Mouse (Mus musculus) MEL (cell line): Measurements from ENCODE around the gene Rbm15. TPM values are rescaled to one million over a fixed set of nuclear protein-coding genes. Genes with fewer than 3 reads are reported as not detected.
A peak's percentile ranks its signal among the peaks of the same experiment; 100 is the strongest.

ENCODE experiments used
- DNase-seq: peaks from one replicate; pipeline ENCODE4 v3.0.0; 2011; ENCODE audit warnings: low read depth, low spot score
- H3K27ac ChIP-seq: 2 replicates; pipeline ENCODE4 v1.5.1; 2012; ENCODE audit warnings: low read depth, mild to moderate bottlenecking, control low read depth, low read length, moderate library complexity; ENCODE audit not compliant: control insufficient read depth
- H3K27me3 ChIP-seq, 2 experiments: fragments of 150-350 bp in 1 of 2; sonication (generic) in 1 of 2; 2 replicates each; pipeline ENCODE4 v1.6.1; 2012; ENCODE audit warnings: low read length in 2 of 2, mild to moderate bottlenecking in 2 of 2, improper control_type of control experiment in 1 of 2, moderate library complexity in 1 of 2; ENCODE audit not compliant: insufficient read depth in 2 of 2, control insufficient read depth in 1 of 2
- H3K36me3 ChIP-seq, 2 experiments: 2 replicates each; pipeline ENCODE4 v1.6.1; 2012 to 2014; ENCODE audit warnings: low read length in 2 of 2, improper control_type of control experiment in 1 of 2, inconsistent platforms in 1 of 2, mild to moderate bottlenecking in 1 of 2; ENCODE audit not compliant: insufficient read depth in 2 of 2, control insufficient read depth in 1 of 2
- H3K4me1 ChIP-seq, 2 experiments: fragments of 150-350 bp in 1 of 2; sonication (generic) in 1 of 2; 2 replicates each; pipeline ENCODE4 v1.6.1; 2012; ENCODE audit warnings: low read length in 2 of 2, improper control_type of control experiment in 1 of 2, mild to moderate bottlenecking in 1 of 2; ENCODE audit not compliant: insufficient read depth in 2 of 2, control insufficient read depth in 1 of 2
- H3K4me3 ChIP-seq, 2 experiments: fragments of 150-350 bp in 1 of 2; sonication (generic) in 1 of 2; 2 replicates each; pipeline ENCODE4 v1.5.1; 2012; ENCODE audit warnings: low read depth in 2 of 2, low read length in 2 of 2, mild to moderate bottlenecking in 2 of 2, moderate library complexity in 2 of 2, control low read depth in 1 of 2, improper control_type of control experiment in 1 of 2; ENCODE audit not compliant: control insufficient read depth in 1 of 2, insufficient read depth in 1 of 2
- H3K79me2 ChIP-seq: 2 replicates; pipeline ENCODE4 v1.6.1; 2012; ENCODE audit warnings: mild to moderate bottlenecking, low read length, moderate library complexity; ENCODE audit not compliant: control insufficient read depth, poor library complexity, insufficient read depth
- H3K9ac ChIP-seq: 2 replicates; pipeline ENCODE4 v1.6.1; 2012; ENCODE audit warnings: low read depth, mild to moderate bottlenecking, control low read depth, low read length, moderate library complexity; ENCODE audit not compliant: control insufficient read depth, poor library complexity, severe bottlenecking
- H3K9me3 ChIP-seq: fragments of 150-350 bp; sonication (generic); replicated peaks from 2 replicates; pipeline ENCODE4 v1.6.1; 2012; ENCODE audit warnings: mild to moderate bottlenecking, low read length, improper control_type of control experiment, moderate library complexity; ENCODE audit not compliant: insufficient read depth
- BHLHE40 ChIP-seq: IDR thresholded peaks from 2 replicates; pipeline ENCODE4 v1.6.1; 2012; ENCODE audit warnings: low read depth, mild to moderate bottlenecking, inconsistent platforms, low read length, improper control_type of control experiment, borderline replicate concordance
- CHD2 ChIP-seq: IDR thresholded peaks from 2 replicates; pipeline ENCODE4 v1.6.1; 2011; ENCODE audit warnings: low read length, improper control_type of control experiment
- CTCF ChIP-seq, 3 experiments: IDR thresholded peaks in 2 of 3; conservative IDR thresholded peaks in 1 of 3; 2 replicates each; pipeline ENCODE4 v1.5.1; 2011 to 2012; ENCODE audit warnings: low read length in 3 of 3, low read depth in 2 of 3, mild to moderate bottlenecking in 2 of 3, improper control_type of control experiment in 1 of 3, inconsistent platforms in 1 of 3, mixed read lengths in 1 of 3, moderate library complexity in 1 of 3; ENCODE audit not compliant: control insufficient read depth in 1 of 3, insufficient read depth in 1 of 3, poor library complexity in 1 of 3, severe bottlenecking in 1 of 3
- ELF1 ChIP-seq: IDR thresholded peaks from 2 replicates; pipeline ENCODE4 v1.6.1; 2014; ENCODE audit warnings: low read depth, mild to moderate bottlenecking, inconsistent platforms, low read length, improper control_type of control experiment, moderate library complexity
- EP300 ChIP-seq, 2 experiments: IDR thresholded peaks; 2 replicates each; pipeline ENCODE4 v1.6.1; 2011; ENCODE audit warnings: improper control_type of control experiment in 2 of 2, low read length in 2 of 2, low read depth in 1 of 2, mild to moderate bottlenecking in 1 of 2
- GATA1 ChIP-seq: IDR thresholded peaks from 2 replicates; pipeline ENCODE4 v1.6.1; 2011; ENCODE audit warnings: low read depth, low read length, improper control_type of control experiment
- HCFC1 ChIP-seq: IDR thresholded peaks from 2 replicates; pipeline ENCODE4 v1.6.1; 2012; ENCODE audit warnings: low read depth, mild to moderate bottlenecking, inconsistent platforms, low read length, improper control_type of control experiment, moderate library complexity
- JUND ChIP-seq: IDR thresholded peaks from 2 replicates; pipeline ENCODE4 v1.6.1; 2011; ENCODE audit warnings: low read depth, mild to moderate bottlenecking, improper control_type of control experiment, low read length
- KAT2A ChIP-seq: conservative IDR thresholded peaks from 2 replicates; pipeline ENCODE4 v1.6.1; 2012; ENCODE audit warnings: low read depth, low read length, improper control_type of control experiment, inconsistent platforms
- MAX ChIP-seq: IDR thresholded peaks from 2 replicates; pipeline ENCODE4 v1.6.1; 2011; ENCODE audit warnings: low read length, improper control_type of control experiment
- MAZ ChIP-seq: IDR thresholded peaks from 2 replicates; pipeline ENCODE4 v1.6.1; 2012; ENCODE audit warnings: low read depth, mild to moderate bottlenecking, inconsistent platforms, low read length, improper control_type of control experiment
- MEF2A ChIP-seq: IDR thresholded peaks from 2 replicates; pipeline ENCODE4 v1.6.1; 2014; ENCODE audit warnings: low read depth, mild to moderate bottlenecking, inconsistent platforms, low read length, improper control_type of control experiment; ENCODE audit not compliant: poor library complexity, insufficient replicate concordance, severe bottlenecking; ENCODE audit errors: extremely low read depth
- MXI1 ChIP-seq: IDR thresholded peaks from 2 replicates; pipeline ENCODE4 v1.6.1; 2011; ENCODE audit warnings: mild to moderate bottlenecking, low read depth, low read length, improper control_type of control experiment
- MYC ChIP-seq: IDR thresholded peaks from 2 replicates; pipeline ENCODE4 v1.6.1; 2011; ENCODE audit warnings: low read depth, mild to moderate bottlenecking, low read length, improper control_type of control experiment, moderate library complexity
- NELFE ChIP-seq: IDR thresholded peaks from 2 replicates; pipeline ENCODE4 v1.6.1; 2011; ENCODE audit warnings: low read depth, low read length, improper control_type of control experiment
- NRF1 ChIP-seq: IDR thresholded peaks from 2 replicates; pipeline ENCODE4 v1.6.1; 2014; ENCODE audit warnings: low read depth, mild to moderate bottlenecking, inconsistent platforms, low read length, improper control_type of control experiment, moderate library complexity; ENCODE audit not compliant: poor library complexity, insufficient read depth, severe bottlenecking
- POLR2A ChIP-seq, 2 experiments: IDR thresholded peaks; 2 replicates each; pipeline ENCODE4 v1.6.1; 2011 to 2012; ENCODE audit warnings: low read length in 2 of 2, mild to moderate bottlenecking in 2 of 2, control low read depth in 1 of 2, improper control_type of control experiment in 1 of 2, low read depth in 1 of 2, moderate library complexity in 1 of 2; ENCODE audit not compliant: control insufficient read depth in 1 of 2, insufficient read depth in 1 of 2, poor library complexity in 1 of 2
- POLR2AphosphoS2 ChIP-seq: IDR thresholded peaks from 2 replicates; pipeline ENCODE4 v1.6.1; 2011; ENCODE audit warnings: low read length, improper control_type of control experiment
- RAD21 ChIP-seq: IDR thresholded peaks from 2 replicates; pipeline ENCODE4 v1.6.1; 2011; ENCODE audit warnings: mild to moderate bottlenecking, low read depth, low read length, improper control_type of control experiment
- SIN3A ChIP-seq: IDR thresholded peaks from 2 replicates; pipeline ENCODE4 v1.6.1; 2012; ENCODE audit warnings: low read length, improper control_type of control experiment, inconsistent platforms
- SMC3 ChIP-seq: IDR thresholded peaks from 2 replicates; pipeline ENCODE4 v1.6.1; 2011; ENCODE audit warnings: low read depth, low read length, improper control_type of control experiment
- TAL1 ChIP-seq: IDR thresholded peaks from 2 replicates; pipeline ENCODE4 v1.6.1; 2012; ENCODE audit warnings: mild to moderate bottlenecking, inconsistent platforms, low read length, moderate library complexity, mixed read lengths
- TBP ChIP-seq: IDR thresholded peaks from 2 replicates; pipeline ENCODE4 v1.8.0; 2011; ENCODE audit warnings: low read depth, low read length, improper control_type of control experiment
- UBTF ChIP-seq: IDR thresholded peaks from 2 replicates; pipeline ENCODE4 v1.6.1; 2012; ENCODE audit warnings: low read depth, mild to moderate bottlenecking, inconsistent platforms, low read length, improper control_type of control experiment, moderate library complexity, borderline replicate concordance; ENCODE audit not compliant: insufficient read depth
- USF1 ChIP-seq: IDR thresholded peaks from 2 replicates; pipeline ENCODE4 v1.6.1; 2014; ENCODE audit warnings: low read depth, mild to moderate bottlenecking, inconsistent platforms, low read length, improper control_type of control experiment, moderate library complexity
- USF2 ChIP-seq, 2 experiments: IDR thresholded peaks; 2 replicates each; pipeline ENCODE4 v1.6.1; 2011 to 2012; ENCODE audit warnings: improper control_type of control experiment in 2 of 2, low read length in 2 of 2, borderline replicate concordance in 1 of 2, inconsistent platforms in 1 of 2, low read depth in 1 of 2, mild to moderate bottlenecking in 1 of 2; ENCODE audit not compliant: insufficient read depth in 1 of 2
- ZC3H11A ChIP-seq: IDR thresholded peaks from 2 replicates; pipeline ENCODE4 v1.6.1; 2012; ENCODE audit warnings: low read depth, mild to moderate bottlenecking, inconsistent platforms, low read length, improper control_type of control experiment
- ZKSCAN1 ChIP-seq: IDR thresholded peaks from 2 replicates; pipeline ENCODE4 v1.6.1; 2012; ENCODE audit warnings: low read depth, mild to moderate bottlenecking, inconsistent platforms, low read length, improper control_type of control experiment, moderate library complexity
- ZMIZ1 ChIP-seq: IDR thresholded peaks from 2 replicates; pipeline ENCODE4 v1.6.1; 2012; ENCODE audit warnings: low read depth, mild to moderate bottlenecking, inconsistent platforms, low read length, improper control_type of control experiment, moderate library complexity
- polyA plus RNA-seq, 2 experiments: library from polyadenylated mRNA; stranded (reverse) in 1 of 2; unstranded in 1 of 2; fragments of >175 nt in 1 of 2; fragments of >200 nt in 1 of 2; gene quantifications; 2 replicates each; pipeline versions ENCODE4 v1.2.1 to v1.2.4; 2012; ENCODE audit warnings: low replicate concordance in 2 of 2, low read depth in 1 of 2; ENCODE audit not compliant: insufficient read length in 2 of 2, insufficient read depth in 1 of 2, missing spikeins in 1 of 2
- total RNA-seq: library from RNA; depleted of rRNA; stranded (reverse); fragments of 300-350 nt; gene quantifications from 2 replicates; pipeline ENCODE4 v1.2.3, GENCODE M21; 2012

Rbm15 gene
- total and polyA plus RNA-seq, 3 experiments, result 18.1 to 29.4 TPM; not detected in 1

DNA sequence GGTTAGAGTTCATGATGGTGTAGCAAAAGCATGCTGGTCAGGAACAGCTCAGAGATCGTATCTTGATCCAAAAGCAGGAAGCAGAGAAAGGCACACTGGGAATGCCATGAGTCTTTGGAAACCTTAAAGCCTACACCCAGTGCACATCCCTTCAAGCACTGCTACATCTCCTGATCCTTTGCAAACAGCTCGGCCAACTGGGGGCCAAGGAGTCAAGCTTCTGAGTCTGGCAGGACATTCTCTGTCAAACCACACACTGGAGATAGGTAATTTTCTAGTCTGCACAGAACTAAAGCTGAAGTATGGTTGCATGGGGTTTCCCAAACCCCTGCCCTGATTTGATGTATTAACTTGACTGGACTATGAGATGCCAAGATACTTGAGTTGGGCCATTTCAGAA is 47.4 kb downstream of the Rbm15 start:
- H3K4me3 ChIP-seq, result no peak overlapping the region

DNA sequence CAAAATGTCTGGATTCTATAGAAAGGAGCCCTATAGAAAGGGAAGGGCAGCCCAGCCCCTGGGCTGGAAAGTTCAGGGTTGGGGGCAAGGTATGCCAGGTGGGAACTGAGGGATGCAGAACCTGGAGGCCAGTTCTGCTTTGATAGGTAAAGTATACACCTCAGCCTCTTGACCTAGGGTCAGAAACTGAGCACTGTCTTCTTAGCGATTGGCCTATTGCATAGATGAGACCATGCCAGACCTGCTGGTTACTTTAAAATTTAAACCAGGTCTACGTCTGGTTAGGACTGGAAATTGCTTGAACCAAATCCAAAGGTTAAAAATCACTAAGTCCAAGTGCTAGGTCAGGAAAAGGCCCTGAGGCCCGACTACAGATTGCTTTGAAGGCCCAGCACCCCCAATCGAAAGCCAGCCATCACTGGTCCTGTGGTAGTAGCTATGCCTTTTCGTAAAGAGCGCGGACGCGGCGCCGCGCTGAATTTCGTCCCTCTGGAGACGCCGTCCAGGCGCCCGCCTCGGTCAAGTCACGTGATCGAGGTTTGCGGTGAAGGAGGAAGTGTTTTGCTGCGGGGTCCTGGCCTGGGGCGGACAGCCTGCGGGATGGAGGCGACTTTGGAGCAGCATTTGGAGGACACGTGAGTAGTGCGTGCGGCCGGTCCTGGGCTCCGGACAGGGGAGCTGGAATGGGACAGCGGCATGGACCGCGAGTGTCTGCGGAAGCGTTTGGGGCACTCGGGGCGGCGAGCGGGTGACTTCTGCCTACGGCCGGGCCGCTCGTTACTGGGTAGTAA is 54.8 kb downstream of the Rbm15 start, which contains the start of gene Lamtor5:
Gene Lamtor5 (plus strand): TSS at position 380 of the 791 bp plus-strand sequence.
- DNase-seq, result peak; percentile 93
- H3K27ac ChIP-seq, result no peak within 1 kb of the TSS
- H3K9me3 ChIP-seq, result no peaks in the 10 kb centered on the region
- no peaks in the 10 kb centered on the region for H3K27me3 ChIP-seq
- H3K4me1 ChIP-seq, result peaks cover 0 to 4% of the 10 kb centered on the region in 2 experiments; a peak in 2 of 4 replicates
- H3K36me3 ChIP-seq, result peaks cover 0 to 6% of the 10 kb centered on the region in 2 experiments; a peak in 2 of 4 replicates
- TF ChIP-seq USF1 (peak; percentile 98), USF2 (IDR thresholded peaks at IDR 0.05; ENCODE audit: borderline replicate concordance in 1 of 2, insufficient read depth in 1 of 2, low read depth in 1 of 2, low read length in 2 of 2) (peak; percentile 71 to 85; a peak in 3 of 4 replicates), POLR2AphosphoS2 (peak; percentile 75), NELFE (peak; percentile 58), MXI1 (peak; percentile 77), MYC (no peak), MAX (peak; percentile 79), ELF1 (peak; percentile 96), JUND (no peak), HCFC1 (peak; percentile 91), MAZ (no peak), POLR2A (IDR thresholded peaks at IDR 0.05; ENCODE audit: control insufficient read depth in 1 of 2, insufficient read depth in 1 of 2, low read depth in 1 of 2, low read length in 2 of 2, poor library complexity in 1 of 2) (peak; percentile 59 to 69; a peak in 2 of 4 replicates), TAL1 (no peak), BHLHE40 (peak; percentile 81), ZC3H11A (no peak), MEF2A (no peak), TBP (peak; percentile 62; the same call in 1 of the 2 replicates), UBTF (no peak), KAT2A (peak; percentile 59; the same call in 1 of the 2 replicates), ZKSCAN1 (no peak), SIN3A (peak; percentile 95)
- peak within 1 kb of the TSS; percentile 63 for H3K9ac ChIP-seq
- H3K79me2 ChIP-seq, result peaks cover 10% of the 10 kb centered on the region
- peak within 1 kb of the TSS; percentile 66 to 68 for H3K4me3 ChIP-seq

More for the DNA sequence above, 47.4 kb downstream of the Rbm15 start:
- H3K27me3 ChIP-seq, result no peaks in the 10 kb centered on the region
- no peaks in the 10 kb centered on the region for H3K9me3 ChIP-seq
- TF ChIP-seq MEF2A (no peak), EP300 (IDR thresholded peaks at IDR 0.05; ENCODE audit: low read depth in 1 of 2, low read length in 2 of 2) (no peak), SMC3 (no peak), GATA1 (no peak), ZC3H11A (no peak), NRF1 (no peak), RAD21 (no peak), MAZ (no peak), ZMIZ1 (no peak), USF2 (IDR thresholded peaks at IDR 0.05; ENCODE audit: borderline replicate concordance in 1 of 2, insufficient read depth in 1 of 2, low read depth in 1 of 2, low read length in 2 of 2) (no peak), UBTF (no peak), CHD2 (no peak), CTCF (IDR thresholded peaks at IDR 0.05 in 2 of 3, conservative IDR thresholded peaks at IDR 0.05 in 1 of 3; ENCODE audit: control insufficient read depth in 1 of 3, insufficient read depth in 1 of 3, low read depth in 2 of 3, low read length in 3 of 3, poor library complexity in 1 of 3, severe bottlenecking in 1 of 3) (no peak), TAL1 (no peak)
- H3K79me2 ChIP-seq, result no peaks in the 10 kb centered on the region
- no peak overlapping the region for H3K27ac ChIP-seq
- no peak for DNase-seq
- peaks cover 2% of the 10 kb centered on the region in 2 experiments; a peak in 3 of 4 replicates for H3K36me3 ChIP-seq
- peaks cover 0 to 3% of the 10 kb centered on the region in 2 experiments; a peak in 2 of 4 replicates for H3K4me1 ChIP-seq
- H3K9ac ChIP-seq, result no peak overlapping the region
